ENCODE assay signal across 8 mouse cellular contexts in genomic region chr9:56636214-56636613, GRCm38 (mm10).
DNase-seq lines count a peak whose midpoint lies in the region; ATAC-seq and TF ChIP-seq lines count a peak whose summit lies in the region.

No protein-coding gene starts in this region.

- peak; percentile 62 for ATAC-seq in embryonic facial prominence, embryonic 13.5 days (ENCODE audit: insufficient number of reproducible peaks, insufficient read depth, low FRiP score, low TSS enrichment, low read depth)
- ATAC-seq in limb, embryonic 13.5 days (ENCODE audit: low FRiP score, low read depth), result peak; percentile 66
- ATAC-seq in midbrain, postnatal 0 days (ENCODE audit: low FRiP score), result peak; percentile 45

- H3K27me3 ChIP-seq in embryonic facial prominence, embryonic 13.5 days, result peaks cover 65% of the 10 kb centered on the region
- peaks cover 91% of the 10 kb centered on the region for H3K27me3 ChIP-seq in limb, embryonic 13.5 days
- no peaks in the 10 kb centered on the region for H3K27me3 ChIP-seq in midbrain, postnatal 0 days (ENCODE audit: insufficient read depth, low read length)

- peak; percentile 100 for TF ChIP-seq CTCF in midbrain, postnatal 0 days (IDR thresholded peaks at IDR 0.05)

- WGBS in embryonic facial prominence, embryonic 13.5 days, result 0% methylated on average over 10 of the region's 10 CpGs
- under 1% methylated on average over 10 of the region's 10 CpGs for WGBS in limb, embryonic 13.5 days
- WGBS in midbrain, postnatal 0 days, result 1% methylated on average over 10 of the region's 10 CpGs

- no peak overlapping the region for H3K27ac ChIP-seq in embryonic facial prominence, embryonic 13.5 days
- no peak overlapping the region; the same call in 1 of the 2 replicates for H3K27ac ChIP-seq in limb, embryonic 13.5 days
- H3K27ac ChIP-seq in midbrain, postnatal 0 days (ENCODE audit: low read depth, low read length), result peak overlapping the region; percentile 97

- no peaks in the 10 kb centered on the region for H3K36me3 ChIP-seq in embryonic facial prominence, embryonic 13.5 days
- no peaks in the 10 kb centered on the region for H3K36me3 ChIP-seq in limb, embryonic 13.5 days
- no peaks in the 10 kb centered on the region for H3K36me3 ChIP-seq in midbrain, postnatal 0 days (ENCODE audit: insufficient read depth, low read length)

- peaks cover 45% of the 10 kb centered on the region for H3K4me1 ChIP-seq in embryonic facial prominence, embryonic 13.5 days
- peaks cover 29% of the 10 kb centered on the region for H3K4me1 ChIP-seq in limb, embryonic 13.5 days
- H3K4me1 ChIP-seq in midbrain, postnatal 0 days (ENCODE audit: insufficient read depth, low read length), result peaks cover 13% of the 10 kb centered on the region; the same call in 1 of the 2 replicates

- no peak overlapping the region; the same call in 1 of the 2 replicates for H3K9ac ChIP-seq in embryonic facial prominence, embryonic 13.5 days
- H3K9ac ChIP-seq in limb, embryonic 13.5 days, result peak overlapping the region; percentile 79; the same call in 1 of the 2 replicates
- peak overlapping the region; percentile 93 for H3K9ac ChIP-seq in midbrain, postnatal 0 days (replicated peaks; ENCODE audit: low read length, poor library complexity, severe bottlenecking)

- H3K9me3 ChIP-seq in embryonic facial prominence, embryonic 13.5 days, result no peaks in the 10 kb centered on the region
- H3K9me3 ChIP-seq in limb, embryonic 13.5 days, result no peaks in the 10 kb centered on the region
- no peaks in the 10 kb centered on the region for H3K9me3 ChIP-seq in midbrain, postnatal 0 days (ENCODE audit: low read length)

- peak overlapping the region; percentile 96 for H3K4me2 ChIP-seq in embryonic facial prominence, embryonic 13.5 days
- H3K4me2 ChIP-seq in limb, embryonic 13.5 days (replicated peaks), result peak overlapping the region; percentile 99
- peak overlapping the region; percentile 71 for H3K4me2 ChIP-seq in midbrain, postnatal 0 days (ENCODE audit: low read depth, low read length, poor library complexity, severe bottlenecking)

- DNase-seq in 416B (ENCODE audit: low read depth), result peak; percentile 70
- DNase-seq in adrenal gland, postnatal 4 days (ENCODE audit: low spot score in 2 of 2), result peak; percentile 65 to 74
- peak; percentile 87 for DNase-seq in heart, adult 8-10 months (ENCODE audit: low spot score)
- DNase-seq in kidney, adult 9 months, result peak; percentile 87
- peak; percentile 96 for DNase-seq in midbrain, postnatal 0 days (ENCODE audit: low spot score)
- DNase-seq in spleen, postnatal 10 days (ENCODE audit: low spot score in 2 of 2), result peak; percentile 43 to 77

- H3K4me3 ChIP-seq in embryonic facial prominence, embryonic 13.5 days, result peak overlapping the region; percentile 71
- peak overlapping the region; percentile 71 for H3K4me3 ChIP-seq in limb, embryonic 13.5 days
- H3K4me3 ChIP-seq in midbrain, postnatal 0 days (ENCODE audit: low read depth, low read length), result peak overlapping the region; percentile 95
